Mouse (Mus musculus) large intestine, adult 2 months (tissue): ENCODE results near the gene Spata25. TPM values are rescaled to one million over a fixed set of nuclear protein-coding genes. Genes with fewer than 3 reads are reported as not detected.

Experiments
- DNase-seq: peaks from one replicate; pipeline ENCODE4 v3.0.0-alpha.2; 2012; ENCODE audit warnings: low read depth, low spot score
- WGBS: fragments of 180-500 bp; shearing (Covaris S2); methylation state at CpG from one replicate; pipeline ENCODE4 v1.1.7; 2018; 5-methylcytosine and 5-hydroxymethylcytosine counted together
- polyA plus RNA-seq: library from polyadenylated mRNA; depleted of rRNA; stranded (reverse); fragments of >200 nt; gene quantifications from 2 replicates; pipeline ENCODE4 v1.2.3, GENCODE M21; 2012; rRNA removed

Gene Spata25
- polyA plus RNA-seq, 1 experiment, result not detected

GRCm38 (mm10) chr2:164787032-164787431 is 41.3 kb downstream of the Spata25 start:
- WGBS, result 78% methylated on average over 3 of the region's 3 CpGs
- no peak for DNase-seq

- 18% methylated on average over 15 of the region's 15 CpGs for WGBS
- DNase-seq, result no peak
These were observed 41.9 kb downstream of the Spata25 start for GRCm38 (mm10) chr2:164786388-164786885.

GRCm38 (mm10) chr2:164785481-164786387 is 42.6 kb downstream of the Spata25 start, which contains the start of gene Snx21:
TSS of gene Snx21 (plus strand) at chr2:164785823.
- WGBS, result under 1% methylated on average over 89 of the region's 89 CpGs
- peak; percentile 77 for DNase-seq

GRCm38 (mm10) chr2:164784869-164785420 is 43.4 kb downstream of the Spata25 start:
- no peak for DNase-seq
- WGBS, result 2% methylated on average over 7 of the region's 7 CpGs

- DNase-seq, result no peak
- WGBS, result 74% methylated on average over 7 of the region's 7 CpGs
These were observed 44.3 kb downstream of the Spata25 start for GRCm38 (mm10) chr2:164783926-164784581.

- 72% methylated on average over 4 of the region's 4 CpGs for WGBS
- no peak for DNase-seq
These were observed 46.5 kb downstream of the Spata25 start for GRCm38 (mm10) chr2:164781876-164782275.

- WGBS, result 63% methylated on average over 8 of the region's 8 CpGs
- no peak for DNase-seq
These were observed 48.8 kb downstream of the Spata25 start, which contains the start of gene Tnnc2 for GRCm38 (mm10) chr2:164779481-164780086. TSS of gene Tnnc2 (minus strand) at chr2:164779967.

- WGBS, result 74% methylated on average over 7 of the region's 7 CpGs
- no peak for DNase-seq
These were observed 49.5 kb downstream of the Spata25 start for GRCm38 (mm10) chr2:164778809-164779208.

- WGBS, result 93% methylated on average over 11 of the region's 11 CpGs
These were observed 50.4 kb downstream of the Spata25 start for GRCm38 (mm10) chr2:164778015-164778287.

GRCm38 (mm10) chr2:164777246-164778014 is 50.9 kb downstream of the Spata25 start:
- no peak for DNase-seq
- 75% methylated on average over 30 of the region's 30 CpGs for WGBS

More at GRCm38 (mm10) chr2:164778015-164778287, 50.4 kb downstream of the Spata25 start:
- no peak for DNase-seq

- WGBS, result 58% methylated on average over 17 of the region's 17 CpGs
- no peak for DNase-seq
These were observed 51.5 kb downstream of the Spata25 start for GRCm38 (mm10) chr2:164776801-164777200.

Other genes starting within 250 kb of the Spata25 start
- 0.29 TPM in 1 of 2 replicates, not detected in the other for gene Wfdc6a, start 243.1 kb downstream of the Spata25 start, polyA plus RNA-seq
- not detected in 2 replicates for gene Eppin, start 234.9 kb downstream of the Spata25 start, polyA plus RNA-seq
- not detected in 2 replicates for gene Wfdc6b, start 215.0 kb downstream of the Spata25 start, polyA plus RNA-seq
- gene Wfdc8, start 214.9 kb downstream of the Spata25 start, polyA plus RNA-seq, result 0.05 TPM in 1 of 2 replicates, not detected in the other
- gene Wfdc16, start 189.7 kb downstream of the Spata25 start, polyA plus RNA-seq, result 0.14 TPM in 1 of 2 replicates, not detected in the other
- 0.73 TPM in 1 of 2 replicates, not detected in the other for gene Wfdc10, start 172.5 kb downstream of the Spata25 start, polyA plus RNA-seq
- gene Wfdc9, start 172.0 kb downstream of the Spata25 start, polyA plus RNA-seq, result not detected in 2 replicates
- not detected in 2 replicates for gene Wfdc11, start 154.4 kb downstream of the Spata25 start, polyA plus RNA-seq
- 0.10 and 0.32 TPM in 2 replicates for gene Wfdc13, start 143.4 kb downstream of the Spata25 start, polyA plus RNA-seq
- gene Spint4, start 130.0 kb downstream of the Spata25 start, polyA plus RNA-seq, result not detected in 2 replicates
- gene Spint5, start 113.2 kb downstream of the Spata25 start, polyA plus RNA-seq, result not detected in 2 replicates
- gene Wfdc3, start 82.6 kb downstream of the Spata25 start, polyA plus RNA-seq, result 0.19 and 0.22 TPM in 2 replicates
- gene Dnttip1, start 82.6 kb downstream of the Spata25 start, polyA plus RNA-seq, result 17.3 and 27.6 TPM in 2 replicates
- 154 and 183 TPM in 2 replicates for gene Ube2c, start 58.6 kb downstream of the Spata25 start, polyA plus RNA-seq
- 2.2 TPM in 1 of 2 replicates, not detected in the other for gene Tnnc2, start 48.6 kb downstream of the Spata25 start, polyA plus RNA-seq
- 9.1 and 9.9 TPM in 2 replicates for gene Snx21, start 42.7 kb downstream of the Spata25 start, polyA plus RNA-seq
- 63.0 and 82.8 TPM in 2 replicates for gene Acot8, start 23.7 kb downstream of the Spata25 start, polyA plus RNA-seq
- 4.0 and 4.8 TPM in 2 replicates for gene Zswim3, start 23.4 kb downstream of the Spata25 start, polyA plus RNA-seq
- gene Zswim1, start 5.9 kb downstream of the Spata25 start, polyA plus RNA-seq, result 8.1 and 8.3 TPM in 2 replicates
- 195 and 290 TPM in 2 replicates for gene Ctsa, start 4.3 kb upstream of the Spata25 start, polyA plus RNA-seq
- 3.3 and 3.5 TPM in 2 replicates for gene Neurl2, start 4.9 kb upstream of the Spata25 start, polyA plus RNA-seq
- gene Pltp, start 29.2 kb upstream of the Spata25 start, polyA plus RNA-seq, result 35.7 and 46.7 TPM in 2 replicates
- gene Pcif1, start 50.8 kb upstream of the Spata25 start, polyA plus RNA-seq, result 30.8 and 34.3 TPM in 2 replicates
- gene Zfp335, start 83.2 kb upstream of the Spata25 start, polyA plus RNA-seq, result 18.5 and 26.1 TPM in 2 replicates
- gene Mmp9, start 112.2 kb upstream of the Spata25 start, polyA plus RNA-seq, result 6.9 and 21.8 TPM in 2 replicates
- 0.50 and 0.95 TPM in 2 replicates for gene Slc12a5, start 132.3 kb upstream of the Spata25 start, polyA plus RNA-seq
- 18.1 and 22.0 TPM in 2 replicates for gene Ncoa5, start 206.3 kb upstream of the Spata25 start, polyA plus RNA-seq
- gene Cd40, start 227.1 kb upstream of the Spata25 start, polyA plus RNA-seq, result 9.5 and 9.6 TPM in 2 replicates